Mouse (Mus musculus) thymus, postnatal 25 days (tissue): Measurements from ENCODE around the gene Stx4a.
"Not testable (repeated sequence)": the region's sequence is repeated elsewhere in the genome, so short reads cannot be mapped to it uniquely, and the experiment has no call there.

Experiments
- DNase-seq: peaks from one replicate; pipeline ENCODE4 v3.0.0; 2022

Gene Stx4a

DNA sequence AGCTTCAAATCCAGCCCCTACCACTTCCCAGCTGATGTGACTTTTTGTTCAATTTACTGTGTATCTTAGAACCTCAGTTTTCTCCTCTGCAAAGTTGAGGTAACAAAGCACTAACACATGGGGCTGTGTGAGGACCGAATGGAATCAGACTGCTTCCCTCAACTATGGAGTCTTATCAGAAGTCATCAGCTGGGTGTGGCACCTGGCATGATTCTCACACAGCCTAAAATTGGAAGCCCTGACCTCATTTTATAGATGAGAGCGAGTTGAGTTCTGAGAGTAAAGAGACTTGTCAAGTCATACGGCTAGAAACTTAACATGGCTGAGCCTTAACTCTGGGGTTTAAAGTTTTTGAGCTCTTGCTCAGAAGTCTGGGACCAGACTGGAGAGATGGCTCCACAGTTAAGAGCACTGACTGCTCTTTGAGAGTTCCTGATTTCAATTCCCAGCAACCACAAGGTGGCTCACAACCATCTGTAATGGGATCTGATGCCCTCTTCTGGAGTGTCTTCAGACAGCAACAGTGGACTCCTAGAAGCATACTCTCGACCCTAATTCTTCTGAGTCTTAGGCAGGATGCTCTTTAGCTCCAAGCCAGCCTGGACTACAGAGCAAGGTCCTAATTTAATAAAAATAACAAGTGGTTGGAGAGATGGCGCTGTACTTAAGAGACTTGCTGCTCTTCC is 46.2 kb downstream of the Stx4a start:
- DNase-seq, result peak; percentile 28

DNA sequence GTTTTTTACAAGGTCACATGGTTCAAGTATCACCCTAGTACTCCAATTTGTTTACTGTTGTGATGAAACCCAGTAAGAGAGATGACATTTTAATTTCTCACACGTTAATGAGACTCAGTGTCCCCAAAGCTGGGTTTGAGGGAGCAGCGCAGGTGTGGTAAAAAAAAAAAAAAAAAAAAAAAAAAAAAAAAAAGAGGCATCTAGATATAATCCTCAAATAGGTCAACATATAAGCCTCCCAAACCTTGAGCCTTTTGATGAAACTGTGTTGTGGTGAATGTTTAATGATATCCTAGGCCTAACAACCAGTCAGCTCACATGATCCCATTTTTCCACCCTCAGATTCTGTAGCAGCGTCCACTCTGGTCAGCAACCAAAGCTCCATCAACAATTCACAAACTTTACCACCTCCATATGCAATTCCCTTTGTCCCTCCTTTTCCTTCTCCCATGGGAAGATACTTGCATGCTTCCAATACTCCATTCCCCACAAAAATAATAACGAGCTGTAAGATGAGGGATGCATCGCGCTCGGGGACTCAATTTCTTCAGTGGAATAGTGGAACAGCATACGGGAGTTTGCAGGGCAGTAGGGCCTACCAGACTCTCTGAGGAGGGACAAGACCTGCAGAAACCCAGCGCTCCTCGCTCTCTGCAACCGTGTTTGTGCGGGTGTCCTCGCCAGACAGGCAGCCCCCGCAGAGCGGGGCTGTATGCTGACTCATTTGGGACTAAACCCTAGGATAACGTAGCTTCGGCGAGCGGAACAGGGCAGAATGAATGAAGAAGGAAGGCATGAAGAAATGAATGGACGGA is 50.9 kb downstream of the Stx4a start:
- no peak for DNase-seq

DNA sequence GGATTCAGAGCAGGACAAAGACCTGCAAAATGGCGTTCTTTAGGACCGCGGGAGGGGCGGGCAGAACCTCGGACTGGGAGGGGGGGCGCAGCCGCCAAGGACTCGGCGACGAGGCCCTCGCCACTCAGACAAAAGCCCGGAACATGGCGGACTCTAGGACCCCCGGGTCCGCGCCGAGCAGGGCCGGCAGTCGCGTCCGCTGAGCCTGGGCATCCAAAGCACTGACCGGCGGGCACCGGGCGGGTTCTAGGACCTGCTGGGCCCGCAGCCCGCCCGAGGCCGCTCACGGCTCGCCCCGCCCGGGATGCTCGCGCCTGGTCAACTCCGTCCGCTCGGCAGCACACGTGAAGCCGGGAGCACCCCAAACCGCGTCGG is 51.5 kb downstream of the Stx4a start:
- peak; percentile 90 for DNase-seq

DNA sequence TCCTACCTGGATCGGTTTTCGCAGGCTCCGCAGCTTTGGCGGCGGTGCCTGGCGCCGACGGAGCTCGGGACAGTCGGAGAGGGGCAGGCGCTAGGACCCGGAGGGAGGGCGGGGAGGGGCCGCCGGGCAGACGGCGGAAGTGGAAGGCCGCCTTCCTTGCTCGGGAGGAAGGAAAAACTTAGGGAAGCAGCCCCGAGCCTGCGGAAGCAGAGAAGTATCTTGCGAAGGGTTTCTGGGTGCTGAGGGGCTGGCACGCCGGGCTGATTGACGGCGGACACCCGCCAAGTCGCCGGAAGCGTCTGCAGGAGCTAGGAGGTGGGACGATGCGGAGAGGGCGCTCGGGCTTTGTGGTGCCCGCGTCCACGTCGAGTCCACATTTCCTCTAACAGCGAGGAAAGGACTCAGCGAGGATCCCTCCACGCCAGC is 52.0 kb downstream of the Stx4a start, which contains the start of gene Zfp646:
Gene Zfp646 (plus strand): TSS at position 181 of the 426 bp plus-strand sequence.
- DNase-seq, result peak; percentile 76

DNA sequence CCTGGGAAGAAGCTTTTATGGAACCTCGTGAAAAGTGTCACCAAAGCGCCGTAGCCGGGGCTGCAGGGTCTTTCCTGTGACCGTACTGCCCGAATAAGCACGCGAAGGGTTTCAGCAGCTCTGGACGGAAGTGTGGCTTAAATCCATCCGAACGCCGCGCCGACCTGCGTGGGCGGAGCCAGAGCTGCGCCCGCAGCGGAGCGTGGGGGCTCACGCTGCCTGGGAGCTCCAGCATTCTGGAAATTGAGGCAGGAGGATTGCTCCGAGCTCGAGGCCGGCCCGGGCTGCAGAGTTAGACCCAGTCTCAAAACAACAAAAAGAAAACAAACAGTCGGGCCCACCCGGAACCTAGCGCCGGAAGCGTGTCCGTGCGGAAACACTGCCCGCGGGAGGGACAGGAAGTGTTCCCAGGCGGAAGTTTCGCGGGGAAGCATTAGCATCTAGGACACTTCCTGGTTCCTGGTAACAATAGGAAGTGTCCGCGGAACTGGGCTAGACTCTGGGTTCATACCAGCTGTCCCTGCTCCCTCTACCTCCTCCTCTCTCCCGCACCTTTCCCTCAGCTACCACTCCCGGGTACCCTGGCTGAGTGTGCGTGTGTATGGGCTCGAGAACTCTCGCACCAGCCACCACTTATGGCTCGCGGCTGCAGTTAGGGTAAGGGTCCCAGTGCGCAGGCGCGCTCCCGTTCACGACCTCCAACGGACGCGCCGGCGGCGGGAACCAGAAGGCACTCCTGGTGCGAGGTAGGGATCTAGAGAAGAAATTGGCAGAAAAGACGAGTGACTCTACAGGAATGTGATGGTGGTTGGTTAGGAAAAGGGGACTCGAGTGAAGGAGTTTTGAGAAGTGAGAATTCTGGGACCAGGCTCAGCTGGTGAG is 52.6 kb downstream of the Stx4a start, which contains the start of gene Zfp668:
Gene Zfp668 (minus strand): TSS at position 362 of the 882 bp plus-strand sequence.
- peak; percentile 88 for DNase-seq

DNA sequence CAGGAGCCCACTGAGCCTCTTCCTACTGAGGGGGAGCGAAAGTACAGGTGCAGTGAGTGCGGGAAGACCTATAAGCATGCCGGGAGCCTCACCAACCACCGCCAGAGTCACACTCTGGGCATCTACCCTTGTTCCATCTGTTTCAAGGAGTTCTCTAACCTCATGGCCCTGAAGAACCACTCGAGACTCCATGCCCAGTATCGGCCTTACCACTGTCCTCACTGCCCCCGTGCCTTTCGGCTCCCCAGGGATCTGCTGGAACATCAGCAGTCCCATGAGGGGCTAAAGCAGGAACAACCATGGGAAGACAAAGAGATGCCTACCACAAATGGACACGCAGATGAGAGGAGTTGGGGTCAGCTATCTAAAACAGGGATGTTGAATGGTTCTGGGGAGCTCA is 55.2 kb downstream of the Stx4a start:
- DNase-seq, result no peak

DNA sequence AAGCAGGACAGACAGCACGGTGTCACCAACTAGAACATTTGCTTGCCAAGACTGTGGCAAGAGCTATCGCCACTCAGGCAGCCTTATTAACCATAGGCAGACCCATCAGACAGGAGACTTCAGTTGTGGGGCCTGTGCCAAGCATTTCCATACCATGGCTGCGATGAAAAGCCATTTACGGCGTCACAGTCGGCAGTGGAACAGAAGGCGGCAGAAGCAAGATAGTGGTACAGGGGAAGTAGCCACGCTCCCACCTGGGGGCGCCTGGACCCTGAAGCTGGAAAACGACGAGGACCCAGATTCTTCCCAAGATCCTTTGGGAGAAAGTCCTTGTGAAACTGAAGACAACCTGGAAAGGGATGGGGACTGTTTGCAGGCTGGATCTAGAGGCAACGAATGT is 56.3 kb downstream of the Stx4a start:
- DNase-seq, result no peak

DNA sequence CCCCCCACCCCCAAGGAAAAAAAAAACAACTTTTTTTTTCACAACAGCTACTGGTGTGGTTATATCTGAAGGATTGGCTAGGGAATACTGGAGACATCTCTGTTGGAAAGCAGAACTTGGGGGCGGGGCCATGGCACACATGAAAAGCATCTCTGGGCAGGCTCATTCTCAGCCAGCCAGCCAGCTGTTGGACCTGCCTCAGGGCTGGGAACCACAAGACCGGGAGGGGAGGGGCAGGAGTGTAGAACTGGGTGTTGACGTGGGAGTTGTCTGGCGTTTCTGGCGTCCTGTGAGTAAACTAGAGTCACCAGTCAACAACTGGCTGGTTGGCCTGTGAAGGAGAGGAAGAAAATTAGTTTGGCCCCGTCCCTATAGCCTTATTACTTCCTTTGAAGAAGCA is 61.9 kb downstream of the Stx4a start:
- DNase-seq, result no peak

DNA sequence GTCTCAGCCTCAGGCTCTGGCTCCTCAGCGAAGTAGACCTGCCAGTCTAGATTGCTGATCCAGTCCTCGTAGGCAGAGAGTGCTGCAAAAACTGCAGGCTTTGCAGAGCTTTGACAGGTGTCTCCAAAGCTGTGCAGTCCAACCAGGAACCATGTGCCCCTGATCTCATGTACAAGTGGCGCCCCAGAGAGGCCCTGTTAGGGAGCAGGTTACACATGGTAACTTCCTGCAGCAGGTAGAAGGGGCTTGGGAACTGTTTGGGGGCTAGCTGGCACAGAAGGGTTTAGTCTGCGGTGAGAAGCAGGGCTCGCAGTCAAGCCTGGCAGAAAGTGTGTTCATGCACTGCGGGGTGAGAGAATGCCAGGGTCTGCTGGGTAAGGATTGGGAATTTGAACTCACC is 62.5 kb downstream of the Stx4a start:
- DNase-seq, result no peak

DNA sequence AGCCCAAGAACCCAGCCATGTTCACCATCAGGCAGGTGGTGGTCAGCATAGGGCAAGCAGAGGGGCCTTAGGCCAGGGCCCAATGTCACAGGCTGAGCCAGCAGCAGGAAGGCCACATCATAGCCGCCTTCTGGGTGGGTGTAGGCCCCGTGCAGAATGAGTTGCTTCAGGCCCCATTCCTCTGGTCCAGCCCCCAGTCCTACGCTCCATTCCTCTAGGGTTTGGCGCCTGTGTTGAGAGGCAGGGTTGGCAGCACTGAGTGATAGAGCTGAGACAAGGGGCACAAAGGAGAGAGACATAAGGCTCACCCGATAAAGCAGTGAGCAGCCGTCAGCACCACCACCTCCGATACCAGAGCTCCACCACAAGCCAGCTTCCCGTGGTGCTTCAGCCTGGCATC is 63.1 kb downstream of the Stx4a start:
- DNase-seq, result no peak

DNA sequence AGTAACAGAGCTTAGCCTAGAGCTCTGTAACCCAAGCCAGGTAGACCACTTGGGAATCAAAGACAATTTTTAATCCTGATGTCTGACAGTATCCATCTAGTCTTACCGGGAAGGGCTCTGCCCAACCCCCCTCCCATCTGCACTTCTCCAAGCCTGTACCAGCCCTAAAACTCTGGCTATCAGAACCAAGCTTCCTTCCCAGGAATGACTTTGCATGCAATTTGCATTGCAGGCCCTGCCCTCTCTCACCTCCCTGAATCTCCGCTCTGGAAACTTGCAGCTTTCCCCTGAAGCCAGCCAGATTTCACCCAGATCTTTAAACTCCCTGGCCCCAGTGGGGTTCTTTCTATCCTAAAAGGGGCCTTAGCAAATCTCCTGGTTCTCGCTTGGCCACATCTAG is 63.7 kb downstream of the Stx4a start:
- DNase-seq, result no peak

DNA sequence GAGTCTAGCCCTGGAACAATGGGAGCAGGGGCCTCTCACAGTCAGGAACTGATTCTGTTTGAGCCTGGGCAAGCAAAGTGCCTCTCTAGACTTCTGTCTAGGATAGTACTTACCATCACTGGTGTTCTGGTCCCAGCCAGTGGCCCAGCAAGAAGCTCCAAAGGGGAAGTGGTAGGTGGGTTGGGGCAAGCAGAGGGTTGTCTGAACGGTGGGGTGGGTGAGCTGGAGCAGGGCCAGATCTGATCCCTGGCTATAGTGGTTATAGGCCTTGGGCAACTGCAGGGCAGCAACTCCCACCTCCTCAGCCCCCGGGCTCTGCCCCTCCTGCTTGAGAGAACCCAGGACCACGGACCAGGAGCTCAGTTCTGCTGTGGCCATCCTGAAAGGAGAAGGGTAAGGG is 64.7 kb downstream of the Stx4a start:
- no peak for DNase-seq

DNA sequence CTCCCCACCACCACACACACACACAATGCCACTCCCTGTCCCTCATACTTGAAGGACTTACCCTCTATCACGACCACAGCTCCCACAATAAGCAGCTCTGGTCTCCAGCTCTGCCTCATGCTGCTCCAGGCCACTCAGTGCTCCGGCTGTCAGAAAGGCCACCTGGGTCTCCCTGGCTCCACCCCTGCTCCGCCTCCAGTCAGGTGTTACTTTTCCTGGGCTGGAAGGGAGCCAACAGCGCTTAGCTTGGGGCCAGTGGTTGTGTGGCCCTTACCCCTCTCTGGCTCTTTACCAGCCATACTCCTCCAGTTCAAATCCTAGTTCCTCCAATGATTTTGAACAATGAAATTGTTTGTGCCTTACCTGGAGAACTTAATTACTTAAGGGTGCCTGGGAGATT is 66.7 kb downstream of the Stx4a start, which contains the start of gene Prss53:
Gene Prss53 (minus strand): TSS at position 173 of the 400 bp plus-strand sequence.
- DNase-seq, result no peak

DNA sequence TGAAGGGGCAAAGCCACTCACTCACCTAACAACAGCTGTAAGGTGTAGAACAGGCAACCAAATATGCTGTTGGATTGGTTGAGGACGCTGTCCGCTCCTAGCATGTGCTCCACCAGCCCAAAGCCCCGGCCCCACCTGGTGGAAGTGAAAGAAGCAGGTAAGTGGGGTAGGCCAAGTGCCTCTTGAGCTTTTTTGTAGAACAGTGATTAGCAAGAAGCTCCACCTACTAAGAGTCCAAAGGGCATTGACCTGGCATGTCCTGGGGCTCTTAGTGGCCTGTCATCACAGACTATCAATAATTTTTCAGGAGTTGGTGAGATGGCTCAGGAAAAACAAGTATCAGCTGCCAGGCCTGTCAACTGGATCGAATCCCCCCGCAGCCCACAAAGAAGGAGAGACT is 70.4 kb downstream of the Stx4a start:
- no peak for DNase-seq

DNA sequence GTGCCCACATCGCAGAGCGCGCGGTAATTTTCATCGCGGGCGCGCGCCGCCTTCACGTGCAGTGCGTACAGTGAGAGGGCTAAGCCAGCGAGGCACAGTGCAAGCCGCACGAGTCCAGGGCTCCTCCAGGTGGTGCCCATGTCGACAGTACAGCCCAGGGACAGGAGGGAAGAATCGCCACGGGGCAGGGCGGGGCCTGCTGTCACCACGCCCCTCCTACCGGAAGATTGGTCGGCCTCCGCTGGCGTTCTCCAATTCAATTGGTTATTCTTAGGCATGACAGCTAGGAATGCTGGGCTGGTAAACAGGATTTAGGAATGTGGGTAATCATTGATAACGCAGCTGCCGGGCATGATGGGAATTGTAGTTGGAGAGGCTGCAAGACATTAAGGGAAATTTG is 71.3 kb downstream of the Stx4a start, which contains the start of the genes Gm21974 and Vkorc1:
Gene Gm21974 (minus strand): TSS at position 13 of the 400 bp plus-strand sequence.
Gene Vkorc1 (minus strand): TSS at position 176 of the 400 bp plus-strand sequence.
- peak; percentile 90 for DNase-seq

DNA sequence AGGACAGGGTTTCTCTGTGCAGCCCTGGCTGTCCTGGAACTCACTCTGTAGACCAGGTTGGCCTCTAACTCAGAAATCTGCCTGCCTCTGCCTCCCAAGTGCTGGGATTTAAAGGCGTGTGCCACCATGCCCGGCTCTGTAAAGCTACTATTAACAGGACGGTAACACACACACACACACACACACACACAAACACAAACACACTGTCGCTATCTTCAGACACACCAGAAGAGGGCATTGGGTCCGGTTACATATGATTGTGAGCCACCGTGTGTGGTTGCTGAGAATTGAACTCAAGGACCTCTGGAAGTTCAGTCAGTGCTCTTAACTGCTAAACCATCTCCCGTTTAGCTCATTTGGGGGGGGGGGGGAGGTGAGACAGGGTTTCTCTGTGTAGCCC is 71.8 kb downstream of the Stx4a start:
- DNase-seq, result not testable (repeated sequence)

DNA sequence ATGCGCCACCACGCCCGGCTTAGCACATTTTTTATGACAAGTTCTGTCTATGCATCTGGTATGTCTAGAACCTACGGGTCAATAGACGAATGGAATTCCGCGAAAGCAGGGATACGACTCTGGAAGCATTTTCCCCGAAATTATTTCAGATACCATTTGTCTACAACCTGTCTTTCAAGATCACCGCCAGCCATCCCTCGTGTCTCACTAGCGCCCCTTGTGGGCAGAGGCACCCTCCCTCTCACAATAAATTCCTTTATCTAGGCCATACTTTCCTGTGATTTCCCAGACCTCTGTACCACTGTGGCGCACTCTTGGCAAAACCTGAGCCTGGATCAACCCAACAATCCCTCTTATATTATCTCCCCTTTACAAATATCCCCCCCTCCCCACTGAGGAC is 72.3 kb downstream of the Stx4a start:
- DNase-seq, result peak; percentile 72

DNA sequence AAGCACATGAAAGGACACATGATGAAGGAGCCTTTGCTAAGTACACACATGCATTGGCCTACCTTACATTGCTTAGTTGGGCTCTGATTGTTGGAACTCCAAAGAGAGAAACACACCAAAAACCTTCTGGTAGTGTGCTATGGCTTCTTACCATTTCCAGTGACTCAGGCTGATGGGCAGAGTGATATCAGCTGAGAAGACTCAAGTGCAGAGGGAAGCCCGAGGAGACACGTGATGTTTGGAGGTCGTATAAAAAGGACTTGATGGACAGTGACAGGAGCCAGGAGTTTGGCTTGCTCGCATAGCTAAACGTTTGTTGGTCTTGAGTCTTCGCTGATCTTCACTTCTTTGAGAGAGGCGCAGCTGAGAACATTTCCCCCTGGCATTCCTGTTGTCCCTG is 73.4 kb downstream of the Stx4a start:
- DNase-seq, result no peak

DNA sequence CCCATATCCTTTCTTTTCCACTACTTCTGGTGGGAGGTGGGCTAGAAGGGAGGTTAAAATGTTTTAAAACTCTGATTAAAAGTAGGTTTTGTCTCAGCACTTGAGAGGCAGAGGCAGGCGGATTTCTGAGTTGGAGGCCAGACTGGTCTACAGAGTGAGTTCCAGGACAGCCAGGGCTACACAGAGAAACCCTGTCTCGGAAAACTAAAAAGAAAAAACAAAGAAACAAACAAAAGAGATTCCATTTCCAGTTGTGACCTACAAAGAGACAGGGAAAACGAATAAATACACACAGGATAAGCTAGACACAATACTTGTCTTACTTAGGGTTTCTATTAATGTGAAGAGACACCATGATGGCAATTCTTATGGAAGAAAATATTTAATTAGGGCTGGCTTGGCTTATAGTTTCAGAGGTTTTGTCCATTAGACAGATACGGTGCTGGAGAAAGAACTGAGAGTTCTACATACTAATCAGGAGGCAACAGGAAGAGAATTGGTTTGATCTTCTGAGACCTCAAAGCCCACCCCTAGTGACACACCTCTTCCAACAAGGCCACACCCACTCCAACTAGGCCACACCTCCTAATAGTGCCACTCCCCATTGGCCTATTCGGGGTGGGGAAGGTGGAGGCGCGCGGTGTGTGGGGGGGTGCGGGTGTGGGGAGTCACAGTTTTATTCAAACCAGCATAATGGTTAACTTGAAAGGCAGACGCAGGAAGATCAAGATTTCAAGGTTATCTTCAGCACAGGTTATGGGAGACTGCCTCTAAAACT is 74.3 kb downstream of the Stx4a start:
- DNase-seq, result peak; percentile 57
